Mouse (Mus musculus): ENCODE measurements at regions not wholly inside any gene's neighbourhood (a gene's known extent, or its start where the extent isn't known, plus 50 kb on each side); places are given as distances from the start of the nearest gene placed in this dataset.

GRCm38 (mm10) chr16:93147525-93148222, 321.7 kb upstream of the Runx1 start:
- DNase-seq (ENCODE audit: extremely low read depth, insufficient read length, low spot score), result no peak

DNA sequence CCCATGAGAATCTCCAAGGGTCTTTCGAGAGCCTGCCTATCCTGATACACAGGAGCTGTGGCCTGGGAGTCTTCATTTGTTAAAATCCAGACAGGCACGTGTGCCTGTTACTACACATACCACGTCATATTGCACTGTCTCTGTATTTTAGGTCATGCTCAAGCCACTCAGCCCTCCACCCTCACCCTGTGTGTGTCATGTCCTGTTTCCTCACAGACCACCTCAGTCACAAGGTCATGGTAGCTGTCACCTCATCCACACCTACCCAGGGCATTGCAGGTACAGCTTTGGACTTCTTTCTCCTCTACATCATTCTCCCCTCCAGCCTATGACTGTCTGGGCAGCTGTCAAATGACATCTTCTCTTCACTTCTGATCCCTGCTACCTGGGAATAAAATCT, 320.9 kb upstream of the Runx1 start:
- DNase-seq (ENCODE audit: extremely low read depth, insufficient read length, low spot score), result no peak

DNA sequence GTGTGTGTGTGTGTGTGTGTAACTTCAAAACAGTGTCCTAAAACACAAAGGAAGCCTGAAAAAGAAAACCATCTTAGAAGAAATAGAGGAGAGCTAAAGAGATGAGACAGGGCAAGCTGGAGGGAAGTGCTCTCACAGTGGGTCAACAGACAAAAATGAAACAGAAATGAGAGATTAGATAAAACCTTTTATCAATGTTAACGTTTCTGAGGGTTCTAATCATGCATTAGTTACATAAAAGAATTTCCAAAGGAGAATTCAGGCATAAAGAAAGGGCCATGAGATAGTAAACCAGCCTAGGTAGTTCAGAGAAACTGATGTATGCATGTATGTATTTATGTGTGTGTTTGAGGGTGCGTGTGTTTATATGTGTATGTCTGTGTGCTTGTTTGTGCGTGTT, 319.7 kb upstream of the Runx1 start:
- no peak for DNase-seq (ENCODE audit: extremely low read depth, insufficient read length, low spot score)

DNA sequence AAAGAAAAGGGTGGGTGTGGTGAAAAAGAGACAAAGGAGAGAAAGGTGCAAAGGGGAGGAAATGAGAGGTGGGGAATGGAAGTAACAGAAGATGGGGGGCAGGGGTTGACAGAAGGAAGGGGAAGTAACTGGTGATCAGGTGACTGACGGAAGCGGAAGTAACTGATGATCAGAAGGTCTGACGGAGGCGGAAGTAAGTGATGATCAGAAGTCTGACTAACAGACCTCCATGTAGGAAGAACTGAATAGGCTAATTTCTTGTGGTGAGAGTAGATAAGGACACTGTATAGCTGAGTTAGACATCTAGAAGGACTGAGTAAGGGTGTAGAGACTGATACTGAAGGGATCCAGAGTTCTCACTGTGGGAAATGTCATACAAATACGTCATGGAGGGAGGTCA, 318.1 kb upstream of the Runx1 start:
- DNase-seq (ENCODE audit: extremely low read depth, insufficient read length, low spot score), result no peak

GRCm38 (mm10) chr16:93143164-93143563, 317.2 kb upstream of the Runx1 start:
- DNase-seq (ENCODE audit: extremely low read depth, insufficient read length, low spot score), result no peak

- DNase-seq (ENCODE audit: extremely low read depth, insufficient read length, low spot score), result no peak
Measured at GRCm38 (mm10) chr16:93141967-93142366, 316.0 kb upstream of the Runx1 start.

- DNase-seq (ENCODE audit: extremely low read depth, insufficient read length, low spot score), result no peak
Measured at GRCm38 (mm10) chr16:93140535-93141110, 314.7 kb upstream of the Runx1 start.

GRCm38 (mm10) chr16:93137249-93137648, 311.3 kb upstream of the Runx1 start:
- peak; percentile 14 for DNase-seq (ENCODE audit: extremely low read depth, insufficient read length, low spot score)

- DNase-seq (ENCODE audit: extremely low read depth, insufficient read length, low spot score), result no peak
Measured at GRCm38 (mm10) chr16:93131404-93131803, 305.5 kb upstream of the Runx1 start.

DNA sequence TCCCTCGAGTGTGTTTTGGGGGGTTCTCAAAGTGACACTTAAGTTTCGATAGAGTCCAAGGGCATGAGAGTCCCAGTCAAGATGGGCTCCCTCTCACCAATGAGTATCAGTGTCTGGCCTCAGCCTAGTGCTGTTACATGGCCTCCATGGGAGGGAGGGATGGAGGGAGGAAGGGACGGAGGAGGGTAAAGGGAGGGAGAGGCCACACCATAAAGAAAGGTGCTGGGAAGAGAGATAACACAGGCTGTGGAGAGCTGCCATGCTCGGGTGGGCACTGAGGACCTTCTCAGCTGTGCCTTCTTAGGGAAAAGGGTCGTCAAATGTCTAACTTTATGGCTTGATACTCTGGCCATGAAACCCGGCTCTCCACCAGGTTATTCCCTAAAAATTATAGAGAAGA, 304.7 kb upstream of the Runx1 start:
- DNase-seq (ENCODE audit: extremely low read depth, insufficient read length, low spot score), result no peak

- DNase-seq (ENCODE audit: extremely low read depth, insufficient read length, low spot score), result no peak
Measured at GRCm38 (mm10) chr16:93123707-93124106, 297.8 kb upstream of the Runx1 start.

- DNase-seq (ENCODE audit: extremely low read depth, insufficient read length, low spot score), result no peak
Measured at GRCm38 (mm10) chr16:93116111-93116969, 290.4 kb upstream of the Runx1 start.

GRCm38 (mm10) chr16:93110912-93111311, 285.0 kb upstream of the Runx1 start:
- DNase-seq (ENCODE audit: extremely low read depth, insufficient read length, low spot score), result no peak

DNA sequence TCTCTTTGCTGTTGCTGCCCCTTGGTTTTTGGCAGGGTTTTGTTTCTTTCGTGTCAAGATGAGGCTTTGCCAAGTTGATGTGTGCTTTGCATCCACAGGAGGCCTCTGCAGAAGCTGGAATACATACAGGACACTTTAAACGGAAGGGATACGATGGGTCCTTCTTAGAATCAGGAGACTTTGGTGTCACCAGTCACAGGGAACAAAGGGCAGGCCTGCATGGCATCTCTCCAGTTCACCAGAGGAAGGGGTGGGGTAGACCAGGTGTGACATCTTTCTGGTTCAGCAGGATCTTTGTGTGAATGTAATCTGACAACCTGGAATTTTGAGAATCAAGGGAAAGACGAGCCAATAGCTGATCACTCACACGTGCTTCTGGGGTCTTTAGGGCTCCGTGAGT, 284.5 kb upstream of the Runx1 start:
- DNase-seq (ENCODE audit: extremely low read depth, insufficient read length, low spot score), result no peak

GRCm38 (mm10) chr16:93109683-93110407, 283.9 kb upstream of the Runx1 start:
- DNase-seq (ENCODE audit: extremely low read depth, insufficient read length, low spot score), result peak; percentile 18

DNA sequence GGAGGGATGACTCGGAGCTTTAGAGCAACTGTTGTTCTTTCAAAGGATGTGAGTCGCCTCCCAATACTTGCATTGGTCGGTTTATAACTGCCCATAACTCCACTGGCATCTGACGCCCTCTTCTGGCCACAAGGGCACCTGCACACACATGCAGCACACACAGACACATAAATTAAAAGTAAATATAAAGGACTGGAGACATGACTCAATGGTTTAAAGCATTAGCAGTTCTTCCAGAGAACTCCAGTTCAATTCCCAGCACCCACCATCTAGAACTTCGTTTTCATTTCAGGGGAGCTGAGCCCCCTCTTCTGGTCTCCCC, 281.5 kb upstream of the Runx1 start:
- DNase-seq (ENCODE audit: extremely low read depth, insufficient read length, low spot score), result no peak

DNA sequence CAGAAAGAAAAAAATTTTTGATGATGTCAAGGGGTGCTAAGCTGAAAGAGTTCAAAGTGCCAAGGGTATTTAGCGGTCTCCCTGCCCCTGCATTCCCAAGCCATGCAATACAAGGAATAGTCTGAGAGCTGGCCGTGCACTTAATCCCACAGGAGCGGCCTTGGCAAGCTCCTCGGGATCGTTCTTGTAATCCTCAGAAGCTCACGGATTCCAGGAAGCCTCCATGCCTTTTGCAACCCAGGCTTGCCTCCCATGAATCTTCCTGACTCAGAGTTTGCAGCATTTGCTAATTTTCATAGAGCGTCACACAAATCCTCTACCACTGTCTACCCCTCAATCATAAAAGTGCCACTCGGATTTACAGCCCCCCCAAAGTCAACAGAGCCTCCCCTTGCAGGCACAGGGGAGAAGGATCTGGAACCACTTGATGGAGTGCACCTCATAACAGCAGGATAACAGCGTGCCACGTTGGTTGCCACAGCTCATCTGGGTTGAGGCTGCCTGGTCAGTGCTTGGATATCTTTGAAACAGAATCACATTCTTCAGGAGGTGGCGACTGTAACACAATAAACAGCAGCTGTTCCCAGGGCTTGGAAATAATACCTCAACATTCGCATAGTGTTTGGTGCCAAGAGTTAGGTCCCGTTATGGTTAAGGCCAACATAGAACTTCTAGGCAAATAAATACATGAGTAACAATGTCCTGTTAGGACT, 281.0 kb upstream of the Runx1 start:
- DNase-seq (ENCODE audit: extremely low read depth, insufficient read length, low spot score), result peak; percentile 55

GRCm38 (mm10) chr16:93102174-93102573, 276.2 kb upstream of the Runx1 start:
- no peak for DNase-seq (ENCODE audit: extremely low read depth, insufficient read length, low spot score)

DNA sequence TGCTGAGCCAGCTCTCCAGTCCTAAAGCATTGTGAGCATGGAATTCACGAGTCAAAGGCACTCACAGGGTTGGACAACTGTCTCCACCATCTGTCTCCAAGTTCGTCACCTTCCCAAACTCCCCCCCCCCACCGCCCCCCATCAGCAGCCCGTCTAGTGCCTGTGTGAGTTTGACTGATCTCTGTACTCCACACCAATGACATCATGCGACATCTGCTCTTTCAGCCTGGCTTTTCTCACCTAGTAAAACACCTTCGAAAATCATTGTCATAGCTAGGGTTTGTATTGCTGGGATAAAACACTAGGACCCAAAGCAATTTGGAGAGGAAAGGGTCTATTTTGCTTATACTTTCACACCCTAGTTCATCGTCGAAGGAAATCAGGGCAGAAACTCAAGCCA, 272.1 kb upstream of the Runx1 start:
- DNase-seq (ENCODE audit: extremely low read depth, insufficient read length, low spot score), result no peak

DNA sequence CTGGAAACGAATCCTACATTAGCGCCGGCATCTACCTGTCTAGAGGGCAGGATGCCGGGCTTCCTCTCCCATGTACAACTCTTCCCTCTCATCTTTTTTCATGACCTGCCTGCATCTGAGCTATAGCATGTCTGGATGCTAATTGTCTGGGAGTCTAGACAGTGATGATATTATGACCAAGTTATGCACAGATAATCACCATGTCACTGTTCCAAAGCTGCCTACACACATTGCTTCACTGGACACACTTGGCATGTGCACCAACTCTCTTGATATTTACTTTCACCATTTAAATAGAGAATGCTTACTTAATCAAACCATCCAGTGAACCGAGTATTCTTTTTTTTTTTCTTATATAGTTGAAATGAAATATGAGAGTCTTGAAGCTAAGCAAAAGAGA, 270.2 kb upstream of the Runx1 start:
- DNase-seq (ENCODE audit: extremely low read depth, insufficient read length, low spot score), result no peak

DNA sequence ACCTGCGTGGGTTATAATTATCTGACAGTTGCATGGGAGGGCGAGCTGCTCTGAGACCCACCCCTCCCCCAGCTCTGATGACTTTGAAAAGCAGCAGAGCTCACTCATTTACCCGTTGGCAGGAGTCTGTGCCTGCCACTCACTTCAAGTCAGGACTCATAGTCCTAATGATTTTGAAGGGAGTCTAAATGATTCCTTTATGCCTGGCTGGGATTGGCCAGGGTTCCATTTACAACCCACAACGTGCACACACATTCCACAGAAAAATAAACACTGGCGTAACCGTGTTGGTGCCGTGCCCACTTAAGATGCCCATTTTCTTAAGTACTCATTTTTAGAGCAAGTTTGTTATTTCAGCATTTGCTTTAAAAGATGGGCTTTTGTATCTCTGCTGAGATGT, 266.8 kb upstream of the Runx1 start:
- peak; percentile 37 for DNase-seq (ENCODE audit: extremely low read depth, insufficient read length, low spot score)

Data from 3134 (cell line).